In genomic region chr2:32329531-32329930, GRCm38 (mm10) we compare ENCODE assay signal across 13 mouse cellular contexts. TPM values are rescaled to one million over a fixed set of nuclear protein-coding genes. Genes with fewer than 3 reads are reported as not detected.
DNase-seq lines count a peak whose midpoint lies in the region; ATAC-seq lines count a peak whose summit lies in the region.
"Had no signal": no experiment of that assay in that cellular context is flagged by ENCODE, and none has a peak within 500 bp of the region (broad histone marks: within the 10 kb centered on the region; RNA-seq: fewer than 3 reads in every experiment).

No protein-coding gene starts in this region.

- no peak overlapping the region for H3K9ac ChIP-seq in hindbrain, embryonic 12.5 days
- H3K9ac ChIP-seq in hindbrain, embryonic 16.5 days (ENCODE audit: low read depth, low read length): no peak overlapping the region
- H3K9ac ChIP-seq in limb, embryonic 15.5 days: no peak overlapping the region
- H3K9ac ChIP-seq: forebrain, embryonic 15.5 days; liver, embryonic 13.5 days had no signal

- no peak overlapping the region for H3K4me2 ChIP-seq in hindbrain, embryonic 12.5 days (replicated peaks)
- no peak overlapping the region for H3K4me2 ChIP-seq in hindbrain, embryonic 16.5 days (ENCODE audit: low read length)
- H3K4me2 ChIP-seq in limb, embryonic 15.5 days: no peak overlapping the region
- H3K4me2 ChIP-seq: forebrain, embryonic 15.5 days; liver, embryonic 13.5 days had no signal

- H3K27ac ChIP-seq in hindbrain, embryonic 12.5 days: peak overlapping the region; percentile 53; the same call in 1 of the 2 replicates
- H3K27ac ChIP-seq in hindbrain, embryonic 16.5 days (ENCODE audit: low read depth, low read length): no peak overlapping the region
- H3K27ac ChIP-seq in limb, embryonic 15.5 days: peak overlapping the region; percentile 94
- H3K27ac ChIP-seq: forebrain, embryonic 15.5 days; liver, embryonic 13.5 days had no signal

- H3K9me3 ChIP-seq in hindbrain, embryonic 12.5 days (replicated peaks): no peaks in the 10 kb centered on the region
- no peaks in the 10 kb centered on the region for H3K9me3 ChIP-seq in hindbrain, embryonic 16.5 days (ENCODE audit: control insufficient read depth, low read length)
- no peaks in the 10 kb centered on the region for H3K9me3 ChIP-seq in limb, embryonic 15.5 days
- H3K9me3 ChIP-seq: forebrain, embryonic 15.5 days; liver, embryonic 13.5 days had no signal

- H3K27me3 ChIP-seq in hindbrain, embryonic 12.5 days: peaks cover 2% of the 10 kb centered on the region; the same call in 1 of the 2 replicates
- no peaks in the 10 kb centered on the region for H3K27me3 ChIP-seq in hindbrain, embryonic 16.5 days (replicated peaks; ENCODE audit: control insufficient read depth, insufficient read depth, low read length)
- no peaks in the 10 kb centered on the region for H3K27me3 ChIP-seq in limb, embryonic 15.5 days
- H3K27me3 ChIP-seq: forebrain, embryonic 15.5 days had no signal

- no peak for ATAC-seq in hindbrain, embryonic 12.5 days (ENCODE audit: low FRiP score)
- ATAC-seq in hindbrain, embryonic 16.5 days: no peak
- peak; percentile 85 for ATAC-seq in limb, embryonic 15.5 days (ENCODE audit: insufficient number of reproducible peaks, low FRiP score, low TSS enrichment, low read depth)
- ATAC-seq: forebrain, embryonic 15.5 days had no signal

- H3K4me3 ChIP-seq in hindbrain, embryonic 12.5 days: no peak overlapping the region
- H3K4me3 ChIP-seq in hindbrain, embryonic 16.5 days (ENCODE audit: low read length): no peak overlapping the region
- no peak overlapping the region for H3K4me3 ChIP-seq in limb, embryonic 15.5 days
- H3K4me3 ChIP-seq: forebrain, embryonic 15.5 days; liver, embryonic 13.5 days had no signal

- peak; percentile 48 for DNase-seq in embryo, embryonic 10 days (ENCODE audit: low spot score)
- DNase-seq in embryo, embryonic 9.5 days (ENCODE audit: extremely low spot score): no peak
- DNase-seq in embryo, embryonic 11 days: peak; percentile 46
- no peak for DNase-seq in thymus, postnatal 10 days (ENCODE audit: low spot score in 2 of 2)
- DNase-seq in gastrocnemius, adult 18-20 months (ENCODE audit: low spot score): no peak
- DNase-seq: cerebellum, postnatal 25 days; liver, embryonic 13.5 days; lung, postnatal 36 days had no signal

- WGBS in hindbrain, embryonic 12.5 days: 37% methylated on average over 6 of the region's 6 CpGs
- WGBS in hindbrain, embryonic 16.5 days: 55% methylated on average over 6 of the region's 6 CpGs
- WGBS in limb, embryonic 15.5 days: 11% methylated on average over 6 of the region's 6 CpGs

- peaks cover 10% of the 10 kb centered on the region for H3K4me1 ChIP-seq in hindbrain, embryonic 12.5 days
- H3K4me1 ChIP-seq in hindbrain, embryonic 16.5 days (ENCODE audit: control insufficient read depth, insufficient read depth, low read depth, low read length): no peaks in the 10 kb centered on the region
- H3K4me1 ChIP-seq in limb, embryonic 15.5 days: peaks cover 45% of the 10 kb centered on the region
- H3K4me1 ChIP-seq: forebrain, embryonic 15.5 days; liver, embryonic 13.5 days had no signal

- H3K36me3 ChIP-seq in hindbrain, embryonic 12.5 days: peaks cover 12% of the 10 kb centered on the region
- peaks cover 3% of the 10 kb centered on the region for H3K36me3 ChIP-seq in hindbrain, embryonic 16.5 days (ENCODE audit: control insufficient read depth, insufficient read depth, low read length)
- H3K36me3 ChIP-seq in limb, embryonic 15.5 days: peaks cover 42% of the 10 kb centered on the region
- H3K36me3 ChIP-seq: forebrain, embryonic 15.5 days; liver, embryonic 13.5 days had no signal

RNA-seq across cellular contexts. Expression of gene Ciz1, which starts 22.6 kb away (rescaled TPM):
- 59.1 and 66.3 TPM in 2 replicates for polyA plus RNA-seq in hindbrain, embryonic 12.5 days (2016; fragmentation: Nextera tagmentation; extraction: Ambion mirVana)
- polyA plus RNA-seq in hindbrain, embryonic 16.5 days (2015; fragmentation: Nextera tagmentation; extraction: Ambion mirVana): 41.1 and 57.5 TPM in 2 replicates
- 42.7 and 46.2 TPM in 2 replicates for polyA plus RNA-seq in limb, embryonic 15.5 days (2015; fragmentation: Nextera tagmentation; extraction: Ambion mirVana)
- 10 to 100 TPM; 25.6 to 27.5 TPM for total RNA-seq in gastrocnemius, adult 18-20 months (2021)

RNA-seq across cellular contexts. Expression of gene Dnm1, which starts 23.6 kb away (rescaled TPM):
- polyA plus RNA-seq in hindbrain, embryonic 12.5 days (2016; fragmentation: Nextera tagmentation; extraction: Ambion mirVana): 44.4 and 47.5 TPM in 2 replicates
- polyA plus RNA-seq in hindbrain, embryonic 16.5 days (2015; fragmentation: Nextera tagmentation; extraction: Ambion mirVana): 71.2 and 79.0 TPM in 2 replicates
- 20.5 and 26.6 TPM in 2 replicates for polyA plus RNA-seq in limb, embryonic 15.5 days (2015; fragmentation: Nextera tagmentation; extraction: Ambion mirVana)
- total RNA-seq in gastrocnemius, adult 18-20 months (2021): 1 to 10 TPM; 3.5 to 5.3 TPM
- total RNA-seq: monocyte, adult 5-6 weeks had no signal

RNA-seq across cellular contexts. Expression of gene Swi5, which starts 41.7 kb away (rescaled TPM):
- 380 and 382 TPM in 2 replicates for polyA plus RNA-seq in hindbrain, embryonic 12.5 days (2016; fragmentation: Nextera tagmentation; extraction: Ambion mirVana)
- polyA plus RNA-seq in hindbrain, embryonic 16.5 days (2015; fragmentation: Nextera tagmentation; extraction: Ambion mirVana): 378 and 447 TPM in 2 replicates
- 370 and 413 TPM in 2 replicates for polyA plus RNA-seq in limb, embryonic 15.5 days (2015; fragmentation: Nextera tagmentation; extraction: Ambion mirVana)
- 100 to 1,000 TPM; 143 to 148 TPM for total RNA-seq in gastrocnemius, adult 18-20 months (2021)

RNA-seq across cellular contexts. Expression of gene Golga2, which starts 42.3 kb away (rescaled TPM):
- 31.5 and 31.6 TPM in 2 replicates for polyA plus RNA-seq in hindbrain, embryonic 12.5 days (2016; fragmentation: Nextera tagmentation; extraction: Ambion mirVana)
- polyA plus RNA-seq in hindbrain, embryonic 16.5 days (2015; fragmentation: Nextera tagmentation; extraction: Ambion mirVana): 25.5 and 30.1 TPM in 2 replicates
- 36.5 and 36.6 TPM in 2 replicates for polyA plus RNA-seq in limb, embryonic 15.5 days (2015; fragmentation: Nextera tagmentation; extraction: Ambion mirVana)
- 10 to 100 TPM; 56.7 to 56.9 TPM for total RNA-seq in gastrocnemius, adult 18-20 months (2021)

RNA-seq across cellular contexts. Expression of gene 1110008P14Rik, which starts 52.2 kb away (rescaled TPM):
- polyA plus RNA-seq in hindbrain, embryonic 12.5 days (2016; fragmentation: Nextera tagmentation; extraction: Ambion mirVana): 62.6 and 72.8 TPM in 2 replicates
- polyA plus RNA-seq in hindbrain, embryonic 16.5 days (2015; fragmentation: Nextera tagmentation; extraction: Ambion mirVana): 161 and 196 TPM in 2 replicates
- 58.0 and 67.7 TPM in 2 replicates for polyA plus RNA-seq in limb, embryonic 15.5 days (2015; fragmentation: Nextera tagmentation; extraction: Ambion mirVana)
- total RNA-seq in gastrocnemius, adult 18-20 months (2021): 10 to 100 TPM; 42.6 to 47.1 TPM

Comparison
In these comparisons a context has a peak if more than half of its experiments do, and no peak if none do; other contexts are left out.
1. DNase-seq: peak in embryo, embryonic 10 days (single experiment) and embryo, embryonic 11 days (single experiment); none in embryo, embryonic 9.5 days (single experiment), thymus, postnatal 10 days (0 of 2) and gastrocnemius, adult 18-20 months (single experiment).